Mouse (Mus musculus) c-Kit-positive CD71-positive TER-119-negative erythroid progenitor cells, embryonic 14.5 days (primary cell): ENCODE data around the gene Gigyf2.

Source experiments
- DNase-seq: peaks from one replicate; pipeline ENCODE4 v3.0.0-alpha.2; 2013; ENCODE audit warnings: low read depth

The Gigyf2 gene

DNA sequence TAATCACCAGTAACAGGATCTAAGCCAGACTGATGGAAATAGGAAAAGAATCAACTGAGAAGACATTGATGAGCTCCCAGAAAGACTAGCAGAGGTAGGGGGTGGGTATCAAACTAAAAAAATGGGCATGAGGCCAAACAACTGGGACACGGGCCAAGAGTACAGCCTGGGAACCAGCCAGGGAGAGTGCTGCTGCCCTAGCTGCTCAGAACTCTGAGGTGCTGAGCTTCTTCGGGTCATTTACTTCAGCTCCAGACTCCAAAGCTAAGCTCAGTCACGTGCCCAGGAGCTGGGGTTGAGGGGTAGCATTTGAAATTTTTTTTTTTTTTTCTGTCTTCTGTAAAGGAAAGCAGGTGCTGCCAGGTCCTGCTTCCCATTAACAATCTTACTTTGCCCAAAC is 10.1 kb upstream of the Gigyf2 start:
- no peak for DNase-seq

DNA sequence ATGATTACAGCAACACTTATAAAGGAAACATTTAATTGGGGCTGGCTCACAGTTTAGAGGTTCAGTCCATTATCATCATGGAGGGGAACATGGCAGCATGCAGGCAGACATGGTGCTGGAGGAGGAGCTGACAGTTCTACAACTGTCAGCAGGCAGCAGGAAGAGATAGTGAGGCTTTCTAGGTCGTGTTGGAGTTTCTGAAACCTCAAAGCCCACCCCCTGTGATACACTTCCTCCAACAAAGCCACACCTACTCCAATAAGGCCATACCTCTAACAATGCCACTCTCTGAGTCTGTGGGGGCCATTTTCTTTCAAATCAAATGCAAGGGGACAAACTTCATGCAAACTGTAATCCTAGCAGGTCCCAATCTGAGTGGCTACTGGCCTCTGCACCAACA is 5.7 kb upstream of the Gigyf2 start:
- DNase-seq = no peak

- DNase-seq = no peak
These were observed 4.0 kb upstream of the Gigyf2 start for GRCm38 (mm10) chr1:87322778-87323177.

- DNase-seq = no peak
These were observed 2.1 kb upstream of the Gigyf2 start for GRCm38 (mm10) chr1:87324649-87325048.

- peak; percentile 31 for DNase-seq
These were observed 515 bp downstream of the Gigyf2 start for GRCm38 (mm10) chr1:87327165-87327861.

- no peak for DNase-seq
These were observed 5.0 kb downstream of the Gigyf2 start for GRCm38 (mm10) chr1:87331774-87332173.

DNA sequence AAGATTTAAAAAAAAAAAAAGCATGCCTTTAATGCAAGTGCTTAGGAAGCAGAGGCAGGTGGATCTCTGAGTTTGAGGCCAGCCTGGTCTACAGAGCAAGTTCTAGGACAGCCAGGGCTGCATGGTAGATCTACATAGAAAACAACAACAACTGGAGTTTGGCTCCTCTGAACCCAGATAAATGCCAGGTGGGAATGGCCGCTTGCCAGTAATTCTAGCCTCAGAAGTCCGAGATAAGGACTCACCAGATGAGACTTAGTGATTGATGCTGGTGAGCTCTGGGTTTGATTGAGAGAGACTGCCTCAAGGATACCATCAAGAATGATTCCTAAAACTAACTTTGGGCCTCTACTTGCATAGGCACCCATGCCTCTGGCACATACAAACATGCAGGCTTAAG is 23.8 kb downstream of the Gigyf2 start:
- DNase-seq = no peak

DNA sequence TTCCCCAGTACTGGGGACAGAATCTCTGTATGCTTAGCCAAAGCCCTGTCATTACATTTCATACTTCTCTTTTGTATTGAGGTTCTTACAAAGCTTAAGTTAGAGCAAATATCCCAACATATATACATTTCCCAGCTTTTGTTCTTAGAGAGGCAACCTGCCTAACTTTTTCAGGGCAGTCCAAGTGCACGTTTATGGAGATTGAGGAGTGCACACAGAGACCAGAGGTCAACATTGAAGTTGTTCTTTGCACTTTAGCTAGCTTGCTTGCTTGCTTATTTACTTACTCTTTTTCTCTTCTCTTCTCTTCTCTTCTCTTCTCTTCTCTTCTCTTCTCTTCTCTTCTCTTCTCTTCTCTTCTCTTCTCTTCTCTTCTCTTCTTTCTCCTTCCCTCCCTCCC is 33.5 kb downstream of the Gigyf2 start:
- no peak for DNase-seq

GRCm38 (mm10) chr1:87378024-87378560 is 51.3 kb downstream of the Gigyf2 start:
- DNase-seq = no peak

- peak; percentile 22 for DNase-seq
These were observed 53.1 kb downstream of the Gigyf2 start for GRCm38 (mm10) chr1:87379919-87380318.

DNA sequence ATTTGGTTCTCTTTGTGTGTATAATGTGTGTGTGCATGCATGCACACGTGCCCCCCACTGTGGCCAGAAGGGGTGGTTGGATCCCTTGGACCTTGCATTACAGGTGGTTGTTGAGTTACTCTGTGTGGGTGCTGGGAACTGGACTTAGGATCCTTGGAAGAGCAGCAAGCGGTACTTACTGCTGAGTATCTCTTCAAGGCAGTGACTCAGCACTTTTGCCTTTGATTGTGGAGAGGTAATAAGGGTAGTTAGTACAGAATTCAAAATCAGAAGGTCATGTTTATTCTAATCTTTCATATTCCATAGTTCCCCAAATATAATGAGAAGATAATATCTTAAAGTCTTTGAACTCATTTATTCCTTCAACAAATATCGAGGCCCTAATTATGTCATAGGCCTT is 54.4 kb downstream of the Gigyf2 start:
- no peak for DNase-seq

GRCm38 (mm10) chr1:87386436-87387092 is 59.8 kb downstream of the Gigyf2 start:
- peak; percentile 19 for DNase-seq

DNA sequence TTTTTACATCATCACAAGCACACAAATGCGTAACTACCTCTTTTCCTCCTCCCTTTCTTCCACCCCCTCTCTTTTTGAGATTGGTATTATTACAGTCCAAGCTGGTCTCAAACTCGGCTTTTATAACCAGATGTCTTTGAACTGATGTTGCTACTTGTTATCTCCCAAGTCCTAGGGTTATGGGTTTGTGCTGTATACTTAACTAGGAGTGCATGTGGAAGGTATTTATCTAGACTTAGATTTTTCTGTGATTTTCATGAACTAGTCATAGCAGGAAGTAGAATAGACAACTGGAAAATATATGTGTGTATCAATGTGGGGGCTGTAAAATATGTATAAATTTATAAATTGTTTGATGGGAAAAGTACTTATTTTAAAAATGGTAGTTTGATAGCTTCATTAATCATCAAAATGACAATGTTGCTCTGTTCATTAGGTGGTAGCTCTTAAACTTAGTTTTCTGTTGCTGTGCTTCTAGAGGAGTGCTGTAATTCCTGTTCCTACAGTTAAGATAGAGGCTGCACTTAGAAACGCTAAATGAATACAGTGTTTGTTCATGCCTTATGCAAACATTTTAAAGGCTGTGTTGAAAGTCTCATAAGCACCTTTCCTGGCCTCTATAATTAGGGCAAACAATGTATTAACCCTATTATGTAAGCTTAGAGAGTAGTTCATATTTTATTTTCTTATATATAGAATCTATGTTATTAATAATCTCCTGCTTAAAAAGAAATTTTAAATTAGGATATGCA is 66.8 kb downstream of the Gigyf2 start:
- DNase-seq = no peak

GRCm38 (mm10) chr1:87394594-87394993 is 67.8 kb downstream of the Gigyf2 start, which contains the start of gene Kcnj13:
Kcnj13 (minus strand) TSS chr1:87394729.
- DNase-seq = no peak

- DNase-seq = no peak
These were observed 70.3 kb downstream of the Gigyf2 start for GRCm38 (mm10) chr1:87396923-87397586.

GRCm38 (mm10) chr1:87404710-87405109 is 77.9 kb downstream of the Gigyf2 start:
- DNase-seq = no peak

- DNase-seq = no peak
These were observed 79.2 kb downstream of the Gigyf2 start for GRCm38 (mm10) chr1:87406012-87406411.

DNA sequence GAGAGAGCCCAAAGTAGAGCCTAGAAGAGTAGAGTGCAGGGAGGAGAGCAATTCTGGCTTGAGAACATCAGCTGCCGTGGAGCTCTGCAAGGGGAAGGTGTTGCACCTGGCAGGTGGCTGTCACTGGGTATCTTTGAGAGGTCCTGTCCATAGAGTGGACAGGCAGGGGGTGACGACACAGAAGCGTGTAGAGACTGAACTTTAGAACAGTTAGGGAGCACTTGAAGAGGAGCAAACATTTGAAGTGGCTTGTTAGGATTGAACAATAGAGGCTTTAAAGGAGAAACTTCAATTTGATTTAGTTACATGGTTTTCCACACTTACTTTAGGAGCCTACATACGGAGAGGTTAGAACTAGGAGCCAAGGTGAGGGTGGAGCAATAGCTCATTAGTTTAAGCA is 82.6 kb downstream of the Gigyf2 start:
- no peak for DNase-seq

DNA sequence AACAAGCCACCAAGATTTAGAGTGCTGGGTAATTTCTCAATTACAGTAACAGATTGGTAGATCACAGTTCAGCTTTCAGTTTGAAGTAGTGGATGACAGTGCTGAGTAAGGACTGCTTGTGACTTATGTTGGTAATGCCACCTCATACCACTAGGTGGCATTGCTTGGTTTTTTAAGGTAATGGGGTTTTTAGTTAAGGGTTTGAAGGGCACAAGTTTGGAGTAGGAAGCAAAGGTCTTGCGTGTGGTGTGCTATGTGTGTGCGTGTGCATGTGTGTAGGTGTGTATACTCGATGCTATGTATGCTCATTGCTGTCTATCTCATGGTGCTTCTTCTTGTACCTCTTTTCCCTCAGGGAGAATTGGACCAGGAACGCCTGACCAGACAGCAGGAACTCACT is 91.9 kb downstream of the Gigyf2 start:
- DNase-seq = peak; percentile 62

GRCm38 (mm10) chr1:87435125-87435524 is 108.3 kb downstream of the Gigyf2 start:
- no peak for DNase-seq

GRCm38 (mm10) chr1:87436583-87436982 is 109.8 kb downstream of the Gigyf2 start:
- DNase-seq = no peak
